Mouse (Mus musculus) neutrophil, adult 5-6 weeks (primary cell): ENCODE measurements around the gene Arhgef17. TPM values are rescaled to one million over a fixed set of nuclear protein-coding genes. Genes with fewer than 3 reads are reported as not detected.

ENCODE experiments used
- ATAC-seq: fragments of 151-379, 151-347 bp; 2 replicates; pipeline ENCODE4 v1.8.0; 2017; ENCODE audit warnings: mild to moderate bottlenecking, moderate TSS enrichment; ENCODE audit not compliant: insufficient number of reproducible peaks, poor library complexity, low FRiP score, severe bottlenecking; ENCODE audit errors: extremely low read depth
- total RNA-seq: library from RNA; stranded (forward); fragments of 200-1000 nt; gene quantifications from 2 replicates; pipeline ENCODE4 v1.2.3, GENCODE M21; 2017

Arhgef17 gene
- total RNA-seq, 1 experiment from 2014 or later = not detected

DNA sequence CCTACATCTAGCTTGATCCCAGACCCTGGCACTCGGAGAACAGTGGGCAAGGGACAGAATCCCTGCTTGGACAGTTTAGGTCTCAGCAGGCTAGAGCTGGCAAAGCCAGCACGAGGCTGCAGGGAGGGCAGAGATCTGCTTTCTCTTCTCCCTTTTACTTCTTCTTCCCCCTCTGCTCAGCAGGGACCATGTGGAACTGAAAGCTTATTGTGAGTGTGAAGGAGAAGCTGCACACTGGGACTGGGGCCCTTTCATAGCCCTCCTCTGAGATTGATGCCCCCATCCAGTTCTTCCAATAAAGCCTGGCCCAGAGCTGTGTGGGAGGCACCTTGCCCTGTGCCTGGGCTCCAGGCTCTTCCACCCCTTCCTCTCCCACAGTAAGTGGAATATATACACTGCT is 12.4 kb upstream of the Arhgef17 start:
- ATAC-seq = no peak

DNA sequence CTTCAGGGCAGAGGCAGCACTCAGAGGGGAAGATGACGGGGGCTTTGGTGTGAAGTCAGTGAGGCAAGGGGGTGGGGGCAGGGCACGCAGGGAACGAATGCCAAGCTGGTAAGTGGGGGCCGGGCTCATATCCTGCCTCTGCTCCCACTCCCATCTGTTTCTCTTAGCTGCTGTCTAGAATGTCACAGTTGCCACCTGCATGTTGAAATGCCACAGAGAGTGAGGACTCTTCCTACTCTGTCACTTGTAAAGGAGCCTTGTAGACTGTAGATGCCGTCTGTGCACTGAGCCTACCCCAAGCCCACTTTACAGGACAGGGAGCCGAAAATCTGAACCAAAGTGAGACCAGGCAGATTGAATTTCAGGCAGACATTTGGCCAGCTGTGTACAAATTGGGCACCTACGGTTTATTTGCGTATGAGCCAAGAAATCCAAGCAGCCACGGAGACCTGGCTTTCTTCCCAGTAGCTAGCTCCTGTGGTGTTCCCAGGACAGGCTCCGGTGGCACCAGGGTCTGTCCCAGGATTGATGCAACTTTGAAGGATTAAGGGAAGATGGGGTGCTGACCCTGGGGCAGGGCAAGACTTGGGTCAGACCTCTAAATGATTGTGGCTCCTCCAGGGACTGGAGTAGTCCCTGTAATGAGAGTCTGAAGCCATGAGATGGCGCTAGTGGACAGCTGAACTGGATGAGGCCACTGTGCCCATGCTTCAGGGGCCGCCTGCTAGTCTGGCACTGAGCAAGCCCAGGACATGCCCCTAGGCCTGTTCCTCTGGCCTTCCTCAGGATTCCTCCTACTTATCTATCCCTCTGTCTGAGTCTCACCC is 11.1 kb upstream of the Arhgef17 start:
- ATAC-seq = peak; percentile 34; the same call in 1 of the 2 replicates

DNA sequence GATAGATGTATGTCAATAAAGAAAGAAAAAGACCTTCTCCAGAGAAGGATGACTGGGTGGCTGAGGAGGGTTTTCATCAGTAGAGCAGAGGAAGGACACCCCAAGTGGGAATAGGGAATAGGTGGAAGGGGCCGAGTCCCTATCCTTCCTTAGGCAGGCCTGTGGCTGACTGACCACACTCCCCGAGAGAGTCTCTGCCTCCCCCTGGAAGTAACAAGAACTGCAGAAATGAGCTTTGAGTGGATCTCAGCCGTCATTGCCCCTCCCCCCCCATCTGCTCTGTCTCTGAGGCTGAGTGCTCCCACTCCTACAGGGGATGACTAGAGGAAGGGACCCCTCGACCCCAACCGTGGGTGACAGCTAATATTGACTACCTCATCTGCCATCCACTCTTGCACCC is 9.3 kb upstream of the Arhgef17 start:
- no peak for ATAC-seq

DNA sequence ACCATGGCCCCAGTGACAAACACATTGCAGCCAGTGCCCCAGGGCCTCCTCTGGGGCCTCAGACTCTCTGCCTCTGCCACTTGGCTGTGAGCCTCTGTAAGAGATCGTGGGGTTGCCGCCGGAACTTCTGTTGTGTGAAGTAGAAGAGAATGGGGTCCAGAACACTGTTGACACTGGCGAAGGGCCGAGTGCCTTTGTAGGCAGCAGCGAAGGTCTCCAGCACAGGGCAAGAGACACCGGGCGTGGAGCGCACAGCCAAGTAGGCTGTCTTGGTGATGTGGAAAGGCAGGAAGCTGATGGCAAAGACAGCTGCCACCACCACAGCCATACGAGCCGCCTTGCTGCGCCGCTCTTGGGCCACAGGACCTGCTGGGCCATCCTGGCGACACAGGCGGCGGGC is 6.2 kb upstream of the Arhgef17 start:
- ATAC-seq = no peak

DNA sequence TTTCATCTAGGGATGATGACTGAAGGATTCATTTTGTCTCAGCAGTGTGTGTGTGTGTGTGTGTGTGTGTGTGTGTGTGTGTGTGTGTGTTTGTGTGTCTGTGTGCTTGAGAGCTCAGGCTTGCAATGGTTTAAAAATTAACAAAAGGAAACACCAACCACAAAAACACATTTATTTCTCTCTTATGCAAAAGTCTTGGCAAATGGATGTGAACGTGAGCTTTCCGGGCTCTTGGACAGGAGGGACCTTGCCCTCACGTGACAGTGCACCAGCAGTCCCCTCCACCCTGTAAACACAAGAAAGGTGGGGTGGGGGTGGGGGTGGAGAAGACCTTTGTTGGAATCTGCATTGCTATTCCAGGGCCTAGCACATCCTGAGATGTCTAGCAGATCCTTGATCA is 5.6 kb upstream of the Arhgef17 start:
- no peak for ATAC-seq

DNA sequence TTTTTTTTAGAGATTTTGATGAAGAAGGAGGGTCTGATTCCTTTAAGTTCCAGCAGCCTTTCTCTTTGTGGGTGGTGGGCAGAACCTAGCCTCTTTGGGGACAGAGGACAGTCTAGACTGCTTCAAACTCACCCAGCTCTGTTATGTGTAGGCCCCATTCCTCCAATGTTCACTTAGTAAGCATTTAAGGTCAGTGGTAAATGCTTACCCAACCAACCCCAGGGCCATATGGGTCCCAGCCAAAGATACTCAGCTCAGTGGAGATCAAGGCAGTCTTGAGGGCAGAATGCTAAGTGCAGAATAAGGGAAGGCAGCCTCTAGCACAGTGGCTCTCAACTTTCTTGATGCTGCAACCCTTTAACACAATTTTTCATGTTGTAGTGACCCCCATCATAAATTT is 1.6 kb upstream of the Arhgef17 start:
- ATAC-seq = no peak

DNA sequence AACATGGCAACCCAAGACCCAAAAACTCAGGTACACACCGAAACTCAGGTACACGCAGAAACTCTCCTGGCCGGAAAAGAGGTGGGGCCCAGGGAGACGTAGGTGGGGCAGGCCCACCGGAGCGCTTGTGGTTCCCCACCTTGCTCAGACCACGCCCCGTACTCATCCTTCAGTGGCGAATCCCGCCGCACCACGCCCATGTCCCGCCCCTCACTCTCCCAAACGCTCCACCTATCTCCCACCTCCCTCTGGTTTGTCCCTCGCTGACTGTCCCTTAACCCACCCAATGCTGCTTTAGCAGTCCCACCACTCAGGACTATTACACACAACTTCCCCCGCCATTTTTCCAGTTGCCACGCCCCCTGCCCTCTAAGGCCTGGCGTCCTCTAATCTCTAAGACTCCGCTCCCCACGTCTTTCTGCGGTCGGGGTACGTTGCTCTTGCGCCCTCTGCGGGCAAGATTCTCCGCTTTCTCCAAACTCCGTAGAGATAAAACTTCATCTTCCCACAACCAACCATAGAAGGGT is 637 bp upstream of the Arhgef17 start:
- ATAC-seq = peak; percentile 56; the same call in 1 of the 2 replicates

DNA sequence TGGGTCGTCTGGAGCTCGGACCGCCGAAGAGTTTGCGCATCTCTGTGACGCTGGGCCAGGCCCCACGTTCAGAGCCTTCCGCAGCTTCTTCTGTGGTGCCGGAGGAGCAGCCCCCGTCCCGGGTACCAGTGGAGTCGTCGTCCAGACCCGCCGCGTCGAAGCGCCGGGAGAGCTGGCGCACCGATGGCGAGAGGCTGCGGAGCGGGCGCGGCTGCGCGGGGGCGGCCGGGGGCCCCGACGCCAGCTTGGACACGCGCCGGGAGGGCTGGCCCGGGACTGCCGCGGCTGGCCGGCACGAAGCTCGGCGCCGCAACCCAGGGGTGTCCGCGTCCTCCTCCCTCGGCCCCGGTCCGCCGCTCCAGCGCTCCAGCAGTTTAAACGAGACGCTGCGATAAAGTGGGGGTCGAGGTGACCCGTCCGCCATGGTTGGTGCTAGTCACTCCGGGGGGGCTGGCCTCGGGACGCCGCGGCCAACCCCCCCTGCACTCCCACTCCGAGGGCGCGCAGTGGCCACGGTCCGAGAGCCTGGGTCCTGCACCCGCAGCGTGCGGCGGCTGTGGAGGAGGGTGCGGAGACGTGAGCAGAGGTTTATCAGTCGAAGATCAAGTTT is 486 bp downstream of the Arhgef17 start:
- ATAC-seq = no peak

DNA sequence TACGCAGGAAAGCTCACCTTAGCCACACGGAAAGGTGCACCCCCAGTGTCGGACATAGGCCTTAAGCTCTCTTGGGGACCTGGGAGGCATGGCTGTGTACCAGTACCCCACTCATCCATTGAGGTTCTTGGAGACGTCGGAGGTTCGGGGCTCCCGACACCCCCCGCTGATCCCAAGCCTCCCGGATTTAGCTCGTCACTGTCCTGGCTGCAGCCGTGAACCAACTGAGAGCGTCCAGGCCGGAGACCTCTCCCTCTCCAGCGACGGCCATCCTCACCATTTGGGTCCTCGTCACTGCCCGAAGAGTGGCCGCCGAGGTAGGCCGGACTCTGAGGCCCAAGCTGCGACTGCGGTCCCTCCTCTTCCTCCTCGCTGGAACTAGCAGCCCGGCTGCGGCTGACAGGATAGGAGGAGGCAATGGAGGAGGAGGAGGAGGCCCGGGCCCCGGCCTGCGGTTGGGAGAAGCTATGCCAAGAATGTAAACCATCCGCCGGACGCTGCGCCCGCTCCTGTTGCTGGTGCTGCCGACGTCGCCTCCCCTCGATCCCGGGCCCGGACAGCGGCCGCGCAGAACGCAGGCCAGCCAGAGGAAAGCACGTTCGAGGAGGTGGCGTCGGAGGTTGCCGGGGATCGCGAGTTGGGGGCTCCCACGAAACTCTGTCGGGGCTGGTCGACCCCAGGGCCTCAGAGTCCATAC is 1.1 kb downstream of the Arhgef17 start:
- no peak for ATAC-seq

DNA sequence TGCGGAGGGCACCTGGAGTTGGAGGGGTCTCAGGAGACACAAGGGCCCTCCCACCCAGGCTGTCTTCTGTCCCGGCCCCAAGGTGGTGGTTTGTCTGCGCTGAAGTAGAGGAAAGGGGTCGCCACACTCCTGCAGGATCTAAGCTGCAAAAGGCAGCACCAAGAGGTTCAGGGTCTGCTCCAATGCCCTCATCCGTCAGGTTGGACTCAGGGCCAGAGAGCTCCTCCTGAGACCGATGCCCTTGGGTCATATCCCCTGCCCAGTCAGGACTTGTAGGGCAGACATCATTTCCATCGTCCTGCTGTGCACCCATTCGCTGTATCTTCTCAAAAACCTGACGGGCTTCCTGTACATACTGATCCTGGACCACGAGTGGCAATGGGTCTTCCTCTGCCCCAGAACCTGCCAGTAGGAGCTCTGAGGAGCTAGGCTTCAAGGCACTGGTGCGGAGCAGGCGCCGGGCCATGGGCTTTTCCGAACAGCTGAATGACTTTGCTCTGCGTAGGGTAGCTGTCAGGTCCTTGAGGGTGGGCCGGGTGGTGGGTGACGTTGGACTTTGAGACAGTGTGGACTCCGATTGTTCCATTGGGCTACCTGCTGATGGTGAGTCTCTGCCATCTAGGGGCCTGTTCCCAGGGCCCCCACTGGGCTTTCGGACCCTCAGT is 2.1 kb downstream of the Arhgef17 start:
- ATAC-seq = no peak

DNA sequence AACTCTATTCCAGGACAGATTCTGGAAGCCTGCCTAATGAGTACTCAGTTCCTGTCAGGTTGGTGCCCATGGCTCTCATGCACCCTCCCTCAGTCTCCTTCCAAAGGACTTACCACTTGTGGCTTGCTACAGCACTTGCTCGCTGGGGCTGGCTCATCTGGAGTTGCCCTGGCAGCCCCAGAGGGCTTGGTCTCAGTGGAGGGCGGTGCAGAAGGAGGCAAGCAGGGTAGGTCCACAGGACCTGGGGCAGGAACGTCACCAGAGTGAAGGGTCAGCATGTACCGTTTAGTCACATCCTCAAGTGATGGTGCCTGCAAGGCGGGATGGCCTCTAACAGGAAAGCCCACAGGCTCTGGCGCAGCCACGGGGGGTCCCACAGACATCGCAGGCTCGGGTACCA is 3.5 kb downstream of the Arhgef17 start:
- no peak for ATAC-seq

DNA sequence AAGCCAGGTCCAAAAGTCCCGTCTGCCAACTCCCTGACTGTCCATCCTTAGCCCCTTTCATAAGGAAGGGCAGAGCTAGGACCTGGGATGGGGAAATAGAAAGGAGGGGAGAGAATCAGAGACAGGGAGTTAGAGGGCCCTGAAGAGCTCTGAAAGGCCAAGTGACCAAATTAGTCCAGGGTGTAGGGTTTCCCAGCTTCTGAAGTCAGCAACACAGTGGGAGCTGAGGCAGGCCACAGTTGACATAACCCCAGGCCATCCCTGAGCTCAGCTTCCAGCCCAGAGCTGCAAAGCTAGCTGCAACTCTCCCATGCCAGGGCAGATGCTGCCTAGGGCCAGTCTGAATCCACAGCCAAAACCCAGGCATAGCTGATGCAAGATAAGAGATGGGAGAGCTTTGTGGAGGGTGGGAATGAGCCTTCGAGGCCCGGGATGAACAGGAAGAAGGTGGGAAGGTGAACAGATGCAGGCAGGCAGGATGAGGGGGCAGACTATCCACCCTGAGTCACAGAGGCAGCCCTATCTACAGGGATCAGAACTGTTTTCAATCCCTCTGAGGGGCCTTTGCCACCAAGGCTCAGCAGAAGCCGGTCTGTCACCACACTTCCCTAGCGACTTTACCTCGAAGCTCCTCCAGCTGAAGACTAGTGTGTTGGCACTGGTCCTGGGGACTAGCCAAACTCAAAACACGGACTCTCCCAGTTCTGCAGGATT is 4.5 kb downstream of the Arhgef17 start:
- ATAC-seq = no peak

DNA sequence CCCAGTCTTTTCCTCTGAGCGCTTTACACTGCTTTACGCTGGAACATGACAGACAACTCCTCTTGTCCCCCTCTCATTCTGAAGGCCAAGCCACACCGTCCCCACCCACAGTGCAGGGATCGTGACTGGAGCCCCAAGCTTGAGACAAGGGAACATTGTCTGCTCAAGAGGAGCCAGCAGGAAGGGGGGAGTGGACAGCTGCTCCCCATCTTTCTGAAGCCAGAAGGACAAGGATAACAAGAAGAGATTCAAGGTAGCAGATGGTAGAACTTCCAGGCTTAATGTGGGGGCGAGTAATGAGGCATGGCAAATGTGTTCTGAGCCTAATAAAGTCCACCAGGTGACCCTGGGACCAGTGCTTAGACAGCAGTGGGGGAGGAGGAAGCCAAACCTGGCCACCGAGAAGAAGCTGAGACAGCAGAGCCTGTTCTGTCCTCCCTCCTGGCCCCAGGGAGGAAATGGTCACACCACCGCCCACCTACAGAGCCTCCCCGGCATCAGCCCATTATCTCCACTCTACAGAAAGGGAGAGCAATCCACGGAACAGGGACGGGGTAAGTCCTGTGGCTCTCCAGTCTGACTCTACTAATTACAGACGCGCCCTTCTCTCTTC is 5.5 kb downstream of the Arhgef17 start:
- ATAC-seq = no peak

DNA sequence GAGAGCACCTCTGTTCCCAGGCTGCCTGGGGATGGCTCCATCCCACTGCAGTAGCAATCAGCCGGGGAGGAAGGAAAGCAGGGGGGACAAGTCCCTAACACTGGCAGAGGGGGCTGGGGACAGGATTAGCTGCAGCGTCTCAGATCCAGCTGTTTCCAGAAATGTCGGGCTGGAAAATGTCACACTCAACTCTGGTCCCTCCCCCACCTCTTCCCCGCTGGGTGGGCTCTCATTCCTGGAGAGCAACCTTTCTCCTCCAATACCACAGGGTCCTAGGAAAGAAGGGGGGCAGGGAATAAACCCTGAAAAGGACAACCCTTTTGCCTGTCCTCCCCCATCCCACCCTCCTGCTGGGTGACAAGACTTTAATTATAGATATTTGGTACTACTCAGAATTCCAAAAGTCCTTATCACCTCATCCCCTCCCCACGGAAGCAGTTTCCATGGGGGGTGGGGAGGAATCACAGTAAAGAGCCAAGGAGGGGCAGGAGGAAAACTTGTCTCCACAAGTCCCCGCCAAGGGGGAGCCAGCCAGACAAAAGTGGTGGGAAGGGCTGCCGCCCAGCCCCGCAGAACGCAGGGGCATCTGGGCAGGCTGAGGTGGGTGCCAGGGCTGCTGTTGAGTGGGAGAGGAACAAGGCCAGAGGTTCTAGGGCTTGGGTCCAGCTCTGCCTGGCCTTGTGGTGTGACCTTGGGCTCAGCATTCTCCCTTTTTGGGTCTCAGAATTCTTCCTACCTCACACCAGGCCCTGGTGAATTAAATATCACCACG is 7.0 kb downstream of the Arhgef17 start:
- ATAC-seq = no peak

DNA sequence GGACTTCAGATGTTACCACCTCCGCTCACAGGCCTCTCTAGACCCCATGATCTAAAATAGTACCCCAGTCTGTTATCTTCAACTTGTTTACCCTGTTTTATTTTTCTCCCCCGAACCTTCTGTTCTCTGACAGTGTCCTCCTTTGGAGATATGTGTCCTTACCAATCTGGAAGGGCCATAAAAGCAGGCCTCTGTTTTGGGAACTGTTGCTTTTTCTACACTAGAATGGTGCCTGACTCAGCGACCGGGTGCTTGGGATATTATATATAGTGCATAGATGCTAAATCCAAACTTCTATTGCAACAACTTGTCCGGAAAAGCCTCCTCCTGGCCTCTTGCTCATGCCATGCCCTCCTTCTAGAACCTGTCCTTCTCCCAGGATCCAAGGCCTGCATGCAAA is 7.7 kb downstream of the Arhgef17 start:
- no peak for ATAC-seq

DNA sequence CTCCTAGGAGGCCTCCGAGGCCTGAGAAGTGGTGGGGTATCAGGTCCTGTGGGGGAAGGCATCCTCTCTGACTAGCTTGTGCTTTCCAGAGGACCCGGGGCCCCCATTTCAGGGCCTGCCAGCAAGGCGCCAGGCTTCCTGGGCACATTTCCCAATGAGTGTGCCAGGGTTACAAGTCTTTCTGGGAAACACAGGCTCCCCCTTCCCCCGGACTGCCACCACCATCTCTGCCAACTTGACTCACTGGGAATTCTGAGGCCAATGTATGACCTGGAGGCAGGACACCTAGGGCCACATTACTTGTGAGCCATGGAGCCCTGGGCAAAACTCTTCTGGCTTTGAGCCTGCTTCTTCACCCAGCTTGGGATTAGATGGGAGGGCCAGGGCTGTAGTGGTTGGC is 9.0 kb downstream of the Arhgef17 start:
- no peak for ATAC-seq

DNA sequence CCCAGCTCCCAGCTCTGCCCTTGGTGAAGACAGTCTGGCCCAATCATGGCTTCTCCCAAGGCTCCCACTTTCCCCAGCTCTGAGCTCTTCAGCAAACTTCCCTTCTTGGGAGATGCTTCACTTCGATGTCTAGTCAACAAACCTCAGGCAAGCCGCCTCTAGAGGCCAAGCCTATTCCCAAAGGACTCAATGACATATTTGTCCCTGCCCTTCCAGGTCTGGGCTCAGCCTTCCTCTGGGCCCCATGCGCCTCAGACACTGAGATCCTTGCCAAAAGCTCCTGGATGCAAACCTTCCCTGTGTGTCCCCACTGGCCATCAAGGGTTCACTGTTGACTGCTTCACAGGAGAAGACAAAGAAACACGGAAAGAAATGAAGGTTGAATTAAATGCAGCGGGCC is 10.6 kb downstream of the Arhgef17 start:
- ATAC-seq = no peak

DNA sequence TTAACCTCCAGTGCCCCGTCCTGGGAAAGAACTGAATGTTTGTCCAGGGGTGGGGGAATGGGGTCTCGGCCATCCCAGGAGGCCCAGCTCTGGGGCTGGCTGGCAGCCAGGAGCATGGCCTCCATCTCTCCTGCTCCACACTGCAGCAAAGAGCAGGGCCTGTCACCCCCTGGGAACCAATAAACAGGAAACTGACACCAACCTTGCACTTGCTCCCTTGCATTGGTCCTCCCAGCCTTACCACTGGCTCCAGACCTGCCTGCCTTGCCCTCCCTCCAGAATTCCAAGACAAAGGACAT is 12.1 kb downstream of the Arhgef17 start:
- ATAC-seq = no peak
